Mouse (Mus musculus): ENCODE results near the gene Cdkl1. TPM values are rescaled to one million over a fixed set of nuclear protein-coding genes. Genes with fewer than 3 reads are reported as not detected.

The Cdkl1 gene
- 1.0 and 1.2 TPM in 2 replicates for polyA plus RNA-seq (2016; fragmentation: Nextera tagmentation; extraction: Ambion mirVana)

GRCm38 (mm10) chr12:69790530-69791505 is at the start of gene Cdkl1:
Gene Cdkl1, minus strand, starts transcription at chr12:69791267.
- H3K27ac ChIP-seq = peak within 1 kb of the TSS; percentile 20; the same call in 1 of the 2 replicates
- peak within 1 kb of the TSS; percentile 55 for H3K4me3 ChIP-seq
- WGBS = 3% methylated on average over 45 of the region's 45 CpGs

GRCm38 (mm10) chr12:69838376-69838775 is 47.3 kb upstream of the Cdkl1 start:
- H3K27ac ChIP-seq = no peak overlapping the region
- no peak overlapping the region for H3K4me3 ChIP-seq
- peaks cover 82% of the 10 kb centered on the region for H3K36me3 ChIP-seq
- no peak for DNase-seq (ENCODE audit: low spot score)
- H3K27me3 ChIP-seq (ENCODE audit: low read depth, poor library complexity, severe bottlenecking) = no peaks in the 10 kb centered on the region
- no peaks in the 10 kb centered on the region for H3K9me3 ChIP-seq (replicated peaks)
- WGBS = 84% methylated on average over 11 of the region's 11 CpGs
- H3K4me1 ChIP-seq = no peaks in the 10 kb centered on the region

More at GRCm38 (mm10) chr12:69790530-69791505, at the start of gene Cdkl1:
- H3K27me3 ChIP-seq (ENCODE audit: low read depth, poor library complexity, severe bottlenecking) = peaks cover 36% of the 10 kb centered on the region
- DNase-seq (ENCODE audit: low spot score) = peak; percentile 69
- H3K36me3 ChIP-seq = no peaks in the 10 kb centered on the region
- no peaks in the 10 kb centered on the region for H3K9me3 ChIP-seq (replicated peaks)
- peaks cover 16% of the 10 kb centered on the region for H3K4me1 ChIP-seq

- DNase-seq (ENCODE audit: low spot score) = no peak
- Histone ChIP-seq H3K9me3 (replicated peaks) (no peaks in the 10 kb centered on the region), H3K4me3 (no peak overlapping the region), H3K27ac (no peak overlapping the region), H3K36me3 (peaks cover 79% of the 10 kb centered on the region), H3K27me3 (ENCODE audit: low read depth, poor library complexity, severe bottlenecking) (no peaks in the 10 kb centered on the region), H3K4me1 (no peaks in the 10 kb centered on the region)
- 90% methylated on average over 12 of the region's 12 CpGs for whole genome bisulfite sequencing
These were observed 43.0 kb upstream of the Cdkl1 start for GRCm38 (mm10) chr12:69833982-69834604.

GRCm38 (mm10) chr12:69831239-69831910 is 40.3 kb upstream of the Cdkl1 start:
- Histone ChIP-seq H3K4me3 (no peak overlapping the region), H3K36me3 (peaks cover 82% of the 10 kb centered on the region), H3K9me3 (replicated peaks) (no peaks in the 10 kb centered on the region), H3K27ac (no peak overlapping the region), H3K27me3 (ENCODE audit: low read depth, poor library complexity, severe bottlenecking) (no peaks in the 10 kb centered on the region), H3K4me1 (no peaks in the 10 kb centered on the region)
- no peak for DNase-seq (ENCODE audit: low spot score)
- WGBS = 93% methylated on average over 9 of the region's 9 CpGs

GRCm38 (mm10) chr12:69828214-69828613 is 37.1 kb upstream of the Cdkl1 start:
- H3K4me1 ChIP-seq = no peaks in the 10 kb centered on the region
- H3K27ac ChIP-seq = no peak overlapping the region
- H3K4me3 ChIP-seq = no peak overlapping the region
- no peaks in the 10 kb centered on the region for H3K27me3 ChIP-seq (ENCODE audit: low read depth, poor library complexity, severe bottlenecking)
- H3K36me3 ChIP-seq = peaks cover 78% of the 10 kb centered on the region
- DNase-seq (ENCODE audit: low spot score) = no peak
- H3K9me3 ChIP-seq (replicated peaks) = no peaks in the 10 kb centered on the region
- WGBS = 81% methylated on average over 2 of the region's 2 CpGs

GRCm38 (mm10) chr12:69824881-69825597 is 34.0 kb upstream of the Cdkl1 start:
- DNase-seq (ENCODE audit: low spot score) = no peak
- no peaks in the 10 kb centered on the region for H3K9me3 ChIP-seq (replicated peaks)
- no peak overlapping the region for H3K27ac ChIP-seq
- H3K27me3 ChIP-seq (ENCODE audit: low read depth, poor library complexity, severe bottlenecking) = no peaks in the 10 kb centered on the region
- WGBS = 89% methylated on average over 9 of the region's 9 CpGs
- H3K4me1 ChIP-seq = no peaks in the 10 kb centered on the region
- peaks cover 90% of the 10 kb centered on the region for H3K36me3 ChIP-seq
- no peak overlapping the region for H3K4me3 ChIP-seq

GRCm38 (mm10) chr12:69814272-69814671 is 23.2 kb upstream of the Cdkl1 start:
- Histone ChIP-seq H3K27me3 (ENCODE audit: low read depth, poor library complexity, severe bottlenecking) (no peaks in the 10 kb centered on the region), H3K27ac (no peak overlapping the region), H3K4me1 (no peaks in the 10 kb centered on the region), H3K36me3 (peaks cover 84% of the 10 kb centered on the region), H3K4me3 (no peak overlapping the region), H3K9me3 (replicated peaks) (no peaks in the 10 kb centered on the region)
- DNase-seq (ENCODE audit: low spot score) = no peak
- WGBS = 72% methylated on average over 6 of the region's 6 CpGs

- Histone ChIP-seq H3K36me3 (peaks cover 82% of the 10 kb centered on the region), H3K4me3 (no peak overlapping the region), H3K27me3 (ENCODE audit: low read depth, poor library complexity, severe bottlenecking) (no peaks in the 10 kb centered on the region), H3K4me1 (no peaks in the 10 kb centered on the region), H3K27ac (no peak overlapping the region), H3K9me3 (replicated peaks) (no peaks in the 10 kb centered on the region)
- 64% methylated on average over 2 of the region's 2 CpGs for WGBS
- DNase-seq (ENCODE audit: low spot score) = no peak
These were observed 22.5 kb upstream of the Cdkl1 start for GRCm38 (mm10) chr12:69813596-69813995.

- H3K27me3 ChIP-seq (ENCODE audit: low read depth, poor library complexity, severe bottlenecking) = no peaks in the 10 kb centered on the region
- no peaks in the 10 kb centered on the region for H3K4me1 ChIP-seq
- H3K4me3 ChIP-seq = no peak overlapping the region
- no peak overlapping the region for H3K27ac ChIP-seq
- 88% methylated on average over 3 of the region's 3 CpGs for WGBS
- no peak for DNase-seq (ENCODE audit: low spot score)
- H3K9me3 ChIP-seq (replicated peaks) = no peaks in the 10 kb centered on the region
- H3K36me3 ChIP-seq = peaks cover 81% of the 10 kb centered on the region
These were observed 21.9 kb upstream of the Cdkl1 start for GRCm38 (mm10) chr12:69812986-69813385.

- no peak overlapping the region for H3K4me3 ChIP-seq
- no peak overlapping the region for H3K27ac ChIP-seq
- H3K36me3 ChIP-seq = peaks cover 79% of the 10 kb centered on the region
- 52% methylated on average over 1 of the region's 1 CpGs for WGBS
- no peaks in the 10 kb centered on the region for H3K9me3 ChIP-seq (replicated peaks)
- no peaks in the 10 kb centered on the region for H3K27me3 ChIP-seq (ENCODE audit: low read depth, poor library complexity, severe bottlenecking)
- no peaks in the 10 kb centered on the region for H3K4me1 ChIP-seq
- DNase-seq (ENCODE audit: low spot score) = no peak
These were observed 20.9 kb upstream of the Cdkl1 start for GRCm38 (mm10) chr12:69811976-69812375.

- Histone ChIP-seq H3K4me3 (no peak overlapping the region), H3K27me3 (ENCODE audit: low read depth, poor library complexity, severe bottlenecking) (no peaks in the 10 kb centered on the region), H3K9me3 (replicated peaks) (no peaks in the 10 kb centered on the region), H3K4me1 (no peaks in the 10 kb centered on the region), H3K36me3 (peaks cover 75% of the 10 kb centered on the region), H3K27ac (no peak overlapping the region)
- WGBS = 85% methylated on average over 3 of the region's 3 CpGs
- no peak for DNase-seq (ENCODE audit: low spot score)
These were observed 18.4 kb upstream of the Cdkl1 start for GRCm38 (mm10) chr12:69809439-69809838.

- Histone ChIP-seq H3K27me3 (ENCODE audit: low read depth, poor library complexity, severe bottlenecking) (no peaks in the 10 kb centered on the region), H3K27ac (no peak overlapping the region), H3K4me1 (no peaks in the 10 kb centered on the region), H3K4me3 (no peak overlapping the region), H3K36me3 (peaks cover 70% of the 10 kb centered on the region), H3K9me3 (replicated peaks) (no peaks in the 10 kb centered on the region)
- DNase-seq (ENCODE audit: low spot score) = no peak
- 72% methylated on average over 11 of the region's 11 CpGs for WGBS
These were observed 16.4 kb upstream of the Cdkl1 start for GRCm38 (mm10) chr12:69807399-69807985.

Data from limb, embryonic 10.5 days (tissue).